Mouse (Mus musculus): ENCODE data around the gene Nfib. TPM values are rescaled to one million over a fixed set of nuclear protein-coding genes. Genes with fewer than 3 reads are reported as not detected.

The Nfib gene
- polyA plus RNA-seq, 1 experiment: 3.9 TPM

- no peak for DNase-seq
- no peak overlapping the region for H3K4me3 ChIP-seq (ENCODE audit: control insufficient read depth, insufficient read depth, low read length)
- 91% methylated on average over 5 of the region's 5 CpGs for WGBS
- no peak for TF ChIP-seq CTCF (IDR thresholded peaks at IDR 0.05; ENCODE audit: borderline replicate concordance, control insufficient read depth, extremely low read depth, insufficient read depth, low read length, poor library complexity)
- no peak for TF ChIP-seq POLR2A (IDR thresholded peaks at IDR 0.05; ENCODE audit: control insufficient read depth, extremely low read depth, insufficient read depth, low read length, poor library complexity)
- no peaks in the 10 kb centered on the region for H3K36me3 ChIP-seq (ENCODE audit: control insufficient read depth, insufficient read depth, low read length)
- H3K27ac ChIP-seq (ENCODE audit: control insufficient read depth, insufficient read depth, low read length): no peak overlapping the region
- no peaks in the 10 kb centered on the region for H3K4me1 ChIP-seq (replicated peaks; ENCODE audit: control insufficient read depth, insufficient read depth, low read length)
- no peaks in the 10 kb centered on the region for H3K27me3 ChIP-seq (ENCODE audit: control insufficient read depth, insufficient read depth, low read length)
Measured at GRCm38 (mm10) chr4:82474334-82474733, 231.2 kb downstream of the Nfib start.

- WGBS: 91% methylated on average over 3 of the region's 3 CpGs
- no peak for DNase-seq
- Histone ChIP-seq H3K4me3 (ENCODE audit: control insufficient read depth, insufficient read depth, low read length) (no peak overlapping the region), H3K36me3 (ENCODE audit: control insufficient read depth, insufficient read depth, low read length) (no peaks in the 10 kb centered on the region), H3K4me1 (replicated peaks; ENCODE audit: control insufficient read depth, insufficient read depth, low read length) (no peaks in the 10 kb centered on the region), H3K27ac (ENCODE audit: control insufficient read depth, insufficient read depth, low read length) (no peak overlapping the region), H3K27me3 (ENCODE audit: control insufficient read depth, insufficient read depth, low read length) (no peaks in the 10 kb centered on the region)
- TF ChIP-seq POLR2A (IDR thresholded peaks at IDR 0.05; ENCODE audit: control insufficient read depth, extremely low read depth, insufficient read depth, low read length, poor library complexity): no peak
- no peak for TF ChIP-seq CTCF (IDR thresholded peaks at IDR 0.05; ENCODE audit: borderline replicate concordance, control insufficient read depth, extremely low read depth, insufficient read depth, low read length, poor library complexity)
Measured at GRCm38 (mm10) chr4:82470938-82471320, 234.6 kb downstream of the Nfib start.

- H3K4me1 ChIP-seq (replicated peaks; ENCODE audit: control insufficient read depth, insufficient read depth, low read length): no peaks in the 10 kb centered on the region
- TF ChIP-seq POLR2A (IDR thresholded peaks at IDR 0.05; ENCODE audit: control insufficient read depth, extremely low read depth, insufficient read depth, low read length, poor library complexity) (no peak), CTCF (IDR thresholded peaks at IDR 0.05; ENCODE audit: borderline replicate concordance, control insufficient read depth, extremely low read depth, insufficient read depth, low read length, poor library complexity) (no peak)
- WGBS: 85% methylated on average over 5 of the region's 5 CpGs
Measured at GRCm38 (mm10) chr4:82470212-82470937, 235.2 kb downstream of the Nfib start.

GRCm38 (mm10) chr4:82468944-82469343 lies 236.6 kb downstream of the Nfib start:
- WGBS: 91% methylated on average over 3 of the region's 3 CpGs
- DNase-seq: no peak
- no peak for TF ChIP-seq CTCF (IDR thresholded peaks at IDR 0.05; ENCODE audit: borderline replicate concordance, control insufficient read depth, extremely low read depth, insufficient read depth, low read length, poor library complexity)
- TF ChIP-seq POLR2A (IDR thresholded peaks at IDR 0.05; ENCODE audit: control insufficient read depth, extremely low read depth, insufficient read depth, low read length, poor library complexity): no peak
- H3K36me3 ChIP-seq (ENCODE audit: control insufficient read depth, insufficient read depth, low read length): no peaks in the 10 kb centered on the region
- no peaks in the 10 kb centered on the region for H3K27me3 ChIP-seq (ENCODE audit: control insufficient read depth, insufficient read depth, low read length)
- no peak overlapping the region for H3K27ac ChIP-seq (ENCODE audit: control insufficient read depth, insufficient read depth, low read length)
- no peaks in the 10 kb centered on the region for H3K4me1 ChIP-seq (replicated peaks; ENCODE audit: control insufficient read depth, insufficient read depth, low read length)
- H3K4me3 ChIP-seq (ENCODE audit: control insufficient read depth, insufficient read depth, low read length): no peak overlapping the region

More at GRCm38 (mm10) chr4:82470212-82470937, 235.2 kb downstream of the Nfib start:
- Histone ChIP-seq H3K27me3 (ENCODE audit: control insufficient read depth, insufficient read depth, low read length) (no peaks in the 10 kb centered on the region), H3K27ac (ENCODE audit: control insufficient read depth, insufficient read depth, low read length) (no peak overlapping the region), H3K4me3 (ENCODE audit: control insufficient read depth, insufficient read depth, low read length) (no peak overlapping the region), H3K36me3 (ENCODE audit: control insufficient read depth, insufficient read depth, low read length) (no peaks in the 10 kb centered on the region)
- DNase-seq: no peak

GRCm38 (mm10) chr4:82466717-82467116 lies 238.8 kb downstream of the Nfib start:
- no peak overlapping the region for H3K4me3 ChIP-seq (ENCODE audit: control insufficient read depth, insufficient read depth, low read length)
- no peak for DNase-seq
- H3K27ac ChIP-seq (ENCODE audit: control insufficient read depth, insufficient read depth, low read length): no peak overlapping the region
- no peaks in the 10 kb centered on the region for H3K36me3 ChIP-seq (ENCODE audit: control insufficient read depth, insufficient read depth, low read length)
- TF ChIP-seq CTCF (IDR thresholded peaks at IDR 0.05; ENCODE audit: borderline replicate concordance, control insufficient read depth, extremely low read depth, insufficient read depth, low read length, poor library complexity): no peak
- TF ChIP-seq POLR2A (IDR thresholded peaks at IDR 0.05; ENCODE audit: control insufficient read depth, extremely low read depth, insufficient read depth, low read length, poor library complexity): no peak
- 28% methylated on average over 8 of the region's 8 CpGs for WGBS
- no peaks in the 10 kb centered on the region for H3K4me1 ChIP-seq (replicated peaks; ENCODE audit: control insufficient read depth, insufficient read depth, low read length)
- no peaks in the 10 kb centered on the region for H3K27me3 ChIP-seq (ENCODE audit: control insufficient read depth, insufficient read depth, low read length)

DNA sequence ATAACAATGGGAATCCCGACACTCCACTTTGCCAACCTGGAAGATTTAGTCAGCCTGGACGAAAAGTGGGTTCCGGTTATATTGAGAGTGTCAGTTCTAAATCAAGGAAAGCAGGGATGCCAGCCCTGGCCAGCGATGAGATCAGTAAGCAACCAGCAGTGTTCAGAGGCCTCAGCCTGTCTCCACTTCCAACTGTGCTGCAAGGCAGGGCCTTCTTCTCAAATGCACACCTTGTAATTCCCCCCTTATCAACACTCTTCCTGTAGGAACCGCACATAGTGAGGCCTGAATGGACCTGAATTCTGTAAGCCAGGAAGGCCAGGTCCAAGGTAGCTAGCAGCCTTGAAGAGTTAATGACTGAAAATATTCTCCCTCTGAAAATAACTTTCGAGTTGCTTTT lies 239.4 kb downstream of the Nfib start:
- Histone ChIP-seq H3K4me1 (replicated peaks; ENCODE audit: control insufficient read depth, insufficient read depth, low read length) (no peaks in the 10 kb centered on the region), H3K27me3 (ENCODE audit: control insufficient read depth, insufficient read depth, low read length) (no peaks in the 10 kb centered on the region), H3K4me3 (ENCODE audit: control insufficient read depth, insufficient read depth, low read length) (no peak overlapping the region), H3K36me3 (ENCODE audit: control insufficient read depth, insufficient read depth, low read length) (no peaks in the 10 kb centered on the region), H3K27ac (ENCODE audit: control insufficient read depth, insufficient read depth, low read length) (no peak overlapping the region)
- no peak for DNase-seq
- no peak for TF ChIP-seq POLR2A (IDR thresholded peaks at IDR 0.05; ENCODE audit: control insufficient read depth, extremely low read depth, insufficient read depth, low read length, poor library complexity)
- no peak for TF ChIP-seq CTCF (IDR thresholded peaks at IDR 0.05; ENCODE audit: borderline replicate concordance, control insufficient read depth, extremely low read depth, insufficient read depth, low read length, poor library complexity)
- 91% methylated on average over 6 of the region's 6 CpGs for WGBS

Data from thymus, adult 2 months (tissue).